Mouse (Mus musculus): Measurements from ENCODE around the gene AC109138.7.

The AC109138.7 gene

DNA sequence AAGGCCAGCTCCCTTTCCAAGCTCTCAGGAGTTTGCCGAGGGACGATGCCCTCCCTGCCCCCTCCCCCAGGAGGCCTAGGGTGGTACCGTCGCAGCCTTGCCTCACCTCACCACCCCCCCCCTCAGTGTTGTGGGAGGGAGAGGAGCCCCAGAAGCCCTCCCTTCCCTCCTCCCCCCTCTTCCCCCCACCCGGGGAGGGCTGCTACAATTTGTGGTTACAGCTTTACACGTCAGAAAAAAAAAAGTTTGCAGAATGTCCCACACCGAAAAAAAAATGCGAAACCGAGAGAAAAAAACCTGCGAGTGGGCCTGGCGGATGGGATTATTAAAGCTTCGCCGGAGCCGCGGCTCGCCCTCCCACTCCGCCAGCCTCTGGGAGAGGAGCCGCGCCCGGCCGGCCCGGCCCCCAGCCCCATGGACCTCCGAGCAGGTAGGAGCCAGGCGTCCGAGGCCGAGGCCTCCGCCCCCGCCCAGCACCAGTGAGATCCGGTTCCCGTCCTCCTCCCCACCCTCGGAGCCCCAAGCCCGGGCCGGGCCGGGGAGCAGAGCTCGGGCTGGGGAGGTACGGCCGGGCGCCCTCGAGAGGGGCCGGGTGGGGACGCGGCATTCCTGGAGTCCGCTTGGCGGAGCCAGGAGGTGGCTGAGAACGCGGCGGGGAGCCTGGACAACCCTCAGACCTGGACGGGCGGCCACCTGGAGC lies at the start of gene AC109138.7, which contains the start of gene Clcf1:
TSS of gene AC109138.7 (plus strand) at position 287 of the 700 bp plus-strand sequence.
TSS of gene Clcf1 (plus strand) at position 168 of the 700 bp plus-strand sequence.
- DNase-seq (ENCODE audit: low spot score in 2 of 2), result peak; percentile 61 to 80

DNA sequence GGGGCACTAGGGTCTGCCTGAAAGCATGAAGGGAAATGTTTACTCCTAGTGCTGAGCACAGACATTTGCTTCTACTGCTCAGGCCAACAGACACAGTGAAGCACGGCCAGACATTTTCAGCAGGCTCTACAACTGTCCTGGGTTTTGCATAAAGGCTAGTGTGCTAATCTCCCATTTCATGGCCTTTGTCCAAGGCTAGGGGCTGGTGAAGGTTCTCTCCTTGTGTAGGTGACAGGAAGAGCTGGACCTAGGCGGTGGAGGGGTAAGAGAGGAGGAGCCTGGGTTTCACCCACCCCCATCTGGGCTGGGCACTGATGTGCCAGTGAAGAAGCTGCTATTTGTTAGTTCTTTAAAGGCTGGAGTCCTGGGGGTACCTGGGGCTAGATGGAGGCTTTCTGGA lies 49.4 kb upstream of the AC109138.7 start:
- no peak for DNase-seq (ENCODE audit: low spot score in 2 of 2)

DNA sequence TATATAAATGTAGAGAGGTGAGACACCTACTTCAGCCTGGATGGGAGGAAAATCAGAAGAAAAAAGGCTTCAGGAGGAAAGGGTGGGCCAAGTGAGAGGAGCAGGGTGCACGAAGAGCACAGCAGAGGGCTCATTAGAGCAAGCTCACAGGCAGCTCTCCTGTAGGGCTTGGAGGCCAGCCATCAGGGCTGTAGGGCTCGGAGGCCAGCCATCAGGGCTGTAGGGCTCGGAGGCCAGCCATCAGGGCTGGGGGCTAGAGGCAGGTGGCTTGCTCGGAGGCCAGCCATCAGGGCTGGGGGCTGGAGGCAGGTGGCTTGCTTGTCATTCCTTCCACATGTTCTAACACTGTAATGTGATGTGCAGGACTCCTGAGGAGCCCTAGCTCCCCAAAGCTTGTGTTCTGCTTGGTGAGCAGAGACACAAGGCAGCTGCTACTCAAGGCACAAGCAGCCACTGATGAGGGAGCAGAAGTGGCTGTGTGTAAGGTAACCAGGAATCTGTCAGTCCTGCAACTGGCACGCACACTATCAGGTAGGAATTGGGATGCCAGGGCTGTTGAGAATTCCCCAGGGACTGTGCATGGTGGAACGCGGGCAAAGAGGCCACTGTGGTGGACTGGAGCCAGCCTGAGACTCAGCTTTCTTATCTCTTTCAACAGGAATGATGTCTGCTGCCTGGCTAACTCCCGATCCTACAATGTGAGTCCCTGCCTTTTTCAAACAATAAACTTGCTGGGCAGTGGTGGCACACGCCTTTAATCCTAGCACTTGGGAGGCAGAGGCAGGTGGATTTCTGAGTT lies 47.3 kb upstream of the AC109138.7 start:
- no peak for DNase-seq (ENCODE audit: low spot score in 2 of 2)

DNA sequence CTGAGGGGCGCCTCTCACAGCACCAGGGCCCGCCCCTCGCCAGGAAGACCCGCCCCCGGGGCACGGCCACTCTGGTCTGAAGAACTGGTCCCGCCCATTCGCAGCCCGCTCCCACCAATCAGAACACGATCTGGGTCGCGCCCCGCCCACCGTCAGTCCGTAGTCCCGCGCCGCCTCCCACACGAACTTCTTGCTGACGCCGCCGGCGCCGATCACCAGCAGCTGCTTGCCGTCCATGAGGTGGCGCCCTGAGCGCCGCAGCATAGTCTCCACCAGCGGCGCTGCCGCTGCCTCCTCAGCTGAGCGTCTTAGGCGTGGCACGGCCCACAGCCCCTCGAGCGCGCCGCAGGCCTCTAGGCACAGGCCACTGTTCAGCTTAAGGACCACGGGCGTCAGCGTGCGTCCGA lies 44.8 kb upstream of the AC109138.7 start:
- peak; percentile 99 for DNase-seq (ENCODE audit: low spot score in 2 of 2)

DNA sequence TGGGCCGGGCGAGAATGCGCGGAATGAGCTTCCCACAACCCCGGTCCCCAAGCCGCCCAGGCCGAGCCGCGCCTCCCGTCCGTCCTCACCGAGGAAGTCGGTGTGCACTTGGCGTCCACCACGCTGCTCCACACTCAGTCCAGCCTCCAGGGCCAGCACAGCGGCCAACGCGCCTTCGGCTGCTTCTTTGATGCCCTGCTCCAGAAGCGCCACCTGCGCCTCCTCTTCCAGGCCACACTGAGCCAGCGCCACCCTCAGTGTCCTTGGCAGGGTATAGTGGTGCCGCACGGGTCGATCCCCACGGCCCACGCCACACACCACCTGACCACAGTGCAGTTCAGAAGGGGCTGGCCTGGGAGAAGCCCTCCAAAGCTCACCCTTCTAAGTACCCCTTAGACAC lies 44.3 kb upstream of the AC109138.7 start:
- no peak for DNase-seq (ENCODE audit: low spot score in 2 of 2)

DNA sequence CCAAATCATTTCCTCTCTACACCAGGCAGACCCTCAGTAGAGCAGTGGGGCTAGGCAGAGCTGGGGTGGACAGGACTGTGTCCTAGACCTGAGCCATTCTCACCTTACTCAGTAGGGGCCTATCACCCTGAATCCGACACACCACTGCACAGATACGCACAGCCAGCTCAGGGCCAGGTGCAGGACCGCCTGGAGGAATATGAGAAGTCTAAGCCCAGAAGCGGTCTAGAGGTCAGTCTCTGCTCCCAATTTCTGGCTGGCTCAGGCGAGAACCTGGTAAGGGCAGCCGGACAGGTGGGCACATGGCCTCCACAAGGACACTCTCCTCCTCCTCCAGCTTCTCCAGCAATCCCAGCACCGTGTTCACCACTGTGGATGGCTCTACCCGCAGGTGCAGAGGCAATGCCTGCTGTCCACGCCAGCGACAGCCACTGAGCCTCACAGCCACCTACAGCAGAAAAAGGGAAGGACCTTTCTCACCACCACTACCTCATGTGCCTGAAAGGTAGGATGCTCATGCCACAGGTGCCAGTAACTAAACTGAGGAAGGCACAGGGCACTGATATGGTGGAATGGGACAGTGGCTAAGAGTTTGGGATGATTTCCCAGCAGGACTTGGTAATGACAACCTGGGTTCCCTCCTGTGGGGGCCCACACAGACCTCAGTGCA lies 43.3 kb upstream of the AC109138.7 start:
- no peak for DNase-seq (ENCODE audit: low spot score in 2 of 2)

DNA sequence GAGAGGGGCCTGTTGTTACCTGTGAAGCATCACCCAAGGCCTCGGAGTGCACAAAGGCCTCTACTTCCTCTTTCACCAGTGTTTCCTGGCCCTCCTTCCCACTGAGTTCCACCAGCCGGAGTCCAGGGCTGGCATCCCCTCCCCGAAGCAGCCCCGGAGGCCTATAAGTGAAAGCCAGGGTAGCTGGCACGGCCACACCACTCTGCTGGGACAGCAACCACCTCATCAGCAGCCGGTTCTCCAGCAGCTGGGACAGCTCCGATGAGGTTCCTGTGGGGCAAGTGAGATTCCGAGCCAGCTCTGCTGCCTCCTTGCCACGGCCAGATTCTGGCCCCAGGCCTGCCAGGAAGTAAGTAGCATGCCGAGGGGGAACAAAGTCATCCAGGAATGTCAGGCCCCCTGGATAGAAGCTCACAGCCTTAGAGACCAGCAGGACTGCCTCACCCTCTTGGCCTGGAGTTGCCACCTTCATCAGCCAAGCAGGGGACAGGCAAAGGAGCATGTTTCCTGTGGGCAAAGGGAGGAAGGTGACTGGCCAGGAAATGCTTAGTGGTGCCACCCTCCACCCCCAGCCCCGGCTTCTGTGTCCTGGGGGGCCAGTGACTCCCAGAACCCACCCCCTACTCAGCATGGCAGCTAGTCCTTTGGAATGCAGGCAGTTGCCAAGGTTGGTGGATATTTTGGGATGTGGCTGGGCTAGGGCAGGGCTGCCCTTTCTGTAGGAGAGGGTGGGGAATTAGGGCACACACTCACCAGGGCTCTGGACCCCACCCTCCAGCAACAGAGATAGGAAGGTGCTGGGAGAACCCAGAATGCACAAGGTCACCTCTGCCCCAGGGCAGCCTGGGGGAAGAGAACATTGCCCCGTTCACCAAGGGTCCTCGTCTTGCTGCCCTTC lies 42.5 kb upstream of the AC109138.7 start:
- peak in 1 of 2 experiments; percentile 27 for DNase-seq (ENCODE audit: low spot score in 2 of 2)

DNA sequence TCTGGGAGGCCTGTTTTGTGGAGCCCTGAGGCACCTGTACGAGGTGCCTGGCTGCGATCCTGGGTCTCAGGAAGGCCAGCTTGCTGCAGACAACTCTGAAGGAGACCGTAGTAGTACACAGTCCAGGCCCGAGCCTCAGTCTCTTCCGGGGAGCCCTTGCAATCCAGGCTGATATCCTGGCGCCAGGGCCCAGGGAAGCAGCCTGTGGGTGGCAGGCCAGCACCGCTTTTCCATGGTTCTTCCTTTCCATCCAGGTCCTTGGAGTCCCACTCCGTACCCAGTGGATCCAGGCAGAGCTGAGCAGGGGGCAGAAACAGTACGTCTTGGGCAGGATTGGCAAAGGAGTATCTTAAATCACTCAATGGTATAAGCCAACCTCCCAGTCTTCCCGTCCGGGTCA lies 41.2 kb upstream of the AC109138.7 start:
- no peak for DNase-seq (ENCODE audit: low spot score in 2 of 2)

DNA sequence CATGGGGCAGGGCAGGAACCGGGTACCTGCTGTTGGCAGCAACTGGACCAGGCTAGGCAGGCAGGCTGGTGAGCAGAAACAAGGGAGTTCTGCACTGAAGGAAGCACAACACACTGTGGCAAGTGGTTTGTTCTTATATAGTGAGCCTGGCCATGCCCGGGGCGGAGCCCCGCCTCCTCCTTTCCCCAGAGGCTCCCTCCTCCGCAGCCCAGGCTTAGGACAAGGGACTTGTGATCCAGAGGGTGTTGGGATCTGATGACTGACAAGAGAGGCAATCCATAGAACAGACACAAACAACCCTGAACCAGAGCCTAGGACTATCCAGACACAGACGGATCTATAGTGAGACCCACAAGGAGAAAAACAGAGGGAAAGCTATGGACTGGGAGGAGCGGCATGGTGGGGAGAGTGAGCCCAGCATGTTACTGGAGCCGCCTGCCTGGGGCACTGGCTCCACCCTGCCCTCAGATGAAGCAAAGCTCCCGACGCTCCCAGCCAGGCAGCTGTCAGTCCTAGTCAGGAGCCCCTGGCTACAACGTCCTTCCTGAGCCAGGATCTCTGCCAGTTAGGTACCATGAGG lies 38.7 kb upstream of the AC109138.7 start, which contains the start of gene Carns1:
TSS of gene Carns1 (minus strand) at position 112 of the 580 bp plus-strand sequence.
- DNase-seq (ENCODE audit: low spot score in 2 of 2), result no peak

DNA sequence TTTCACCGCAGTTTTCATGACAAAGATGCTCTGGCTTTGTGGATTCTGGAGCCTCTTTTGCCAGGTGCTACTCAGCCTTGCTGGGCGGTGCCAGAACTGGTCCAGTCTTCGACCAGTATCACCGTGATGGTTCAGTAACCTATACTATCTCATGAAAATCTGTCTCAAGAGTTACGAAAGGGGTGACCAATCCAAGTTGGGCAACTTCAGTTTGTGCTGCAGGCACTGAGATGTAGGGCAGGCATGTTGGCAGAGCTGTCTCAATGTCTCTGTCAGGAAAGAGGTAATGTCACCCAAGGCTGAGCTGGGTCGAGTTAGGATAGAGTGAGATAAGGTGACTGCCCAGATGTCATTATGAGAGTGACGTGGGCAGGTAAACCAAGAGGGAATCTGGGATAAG lies 33.7 kb upstream of the AC109138.7 start:
- DNase-seq (ENCODE audit: low spot score in 2 of 2), result no peak

DNA sequence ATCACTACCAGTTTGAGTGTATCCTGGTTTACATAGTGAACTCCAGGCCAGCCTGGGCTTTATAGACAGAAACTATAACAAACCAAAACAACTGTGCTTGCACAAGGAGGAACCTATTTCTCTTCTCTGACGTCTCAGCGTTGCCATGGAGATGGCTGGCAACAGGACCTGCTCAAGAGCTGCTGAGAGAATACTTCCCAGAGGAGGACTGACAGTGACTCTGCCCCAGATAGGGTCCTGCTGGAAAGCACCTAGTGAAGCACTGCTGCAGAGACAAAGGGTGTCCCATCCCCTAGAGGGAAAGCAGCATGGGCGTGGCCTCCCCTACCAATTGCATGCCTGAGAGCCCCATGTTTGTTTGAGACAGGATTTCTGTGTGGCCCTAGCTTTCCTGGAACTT lies 32.3 kb upstream of the AC109138.7 start:
- DNase-seq (ENCODE audit: low spot score in 2 of 2), result peak in 1 of 2 experiments; percentile 73

DNA sequence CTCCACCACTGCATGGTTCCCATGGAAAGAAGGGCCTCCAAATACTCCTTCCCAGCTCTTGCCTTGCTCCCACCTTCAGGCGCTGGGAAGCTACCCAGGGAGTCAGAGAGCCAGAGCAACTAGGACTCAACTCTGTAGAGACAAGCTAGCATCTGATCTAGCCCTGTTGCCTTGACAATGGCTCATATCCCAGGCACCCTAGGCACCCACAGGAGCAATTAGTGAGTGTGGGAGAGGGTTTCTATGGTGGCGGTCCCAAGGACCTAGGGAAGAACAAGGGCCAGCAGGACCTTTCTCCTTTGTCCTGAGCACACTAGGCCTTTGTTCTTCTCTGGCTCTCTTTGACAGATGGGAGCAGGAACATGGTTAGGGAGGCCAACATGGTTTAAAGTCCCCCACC lies 30.5 kb upstream of the AC109138.7 start:
- no peak for DNase-seq (ENCODE audit: low spot score in 2 of 2)

DNA sequence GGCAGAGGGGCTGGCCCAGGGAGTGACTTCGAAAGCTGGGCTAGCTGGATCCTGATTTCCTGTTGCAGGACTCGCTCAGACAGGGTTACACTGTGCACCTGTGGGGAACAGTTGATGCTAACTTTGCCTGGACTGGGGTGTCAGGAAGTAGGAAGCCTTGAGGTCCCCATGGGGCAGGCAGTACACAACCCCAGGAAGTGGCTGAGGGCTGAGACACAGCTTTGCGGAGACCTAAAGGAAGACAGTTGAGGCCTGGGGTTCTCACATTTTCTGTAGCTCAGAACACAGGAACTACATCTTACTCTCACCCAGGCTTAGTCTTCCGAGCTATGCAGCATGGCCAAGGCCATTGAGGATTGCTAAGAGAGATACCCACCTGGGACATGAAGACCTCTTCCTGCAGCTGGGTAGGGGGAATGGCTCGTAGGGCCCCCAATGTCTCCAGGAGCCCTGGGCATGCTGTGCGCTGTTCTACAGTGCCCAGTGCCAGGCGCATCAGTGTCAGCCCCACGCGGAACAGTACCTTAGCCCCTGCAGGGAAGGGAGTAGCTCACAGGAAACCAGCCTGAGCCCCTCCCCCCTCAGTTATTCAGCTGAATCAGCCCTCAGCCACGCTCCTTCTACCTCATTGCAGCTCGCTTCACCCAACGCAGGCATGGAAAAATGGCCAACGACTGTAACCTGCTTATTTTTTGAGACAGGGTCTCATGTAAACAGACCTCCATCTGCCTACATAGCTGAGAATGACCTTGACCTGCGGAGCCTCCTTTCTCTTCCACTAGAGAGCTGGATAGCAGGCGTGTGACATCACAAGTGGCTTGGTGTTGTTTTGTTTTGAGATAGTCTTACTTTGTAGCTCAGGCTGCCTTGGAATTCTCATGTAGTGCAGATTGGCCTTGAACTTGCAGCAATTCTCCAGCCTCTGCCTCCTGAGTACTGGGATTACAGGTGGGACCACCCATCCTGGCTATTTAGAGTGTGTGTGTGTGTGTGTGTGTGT lies 28.9 kb upstream of the AC109138.7 start:
- peak in 1 of 2 experiments; percentile 75 for DNase-seq (ENCODE audit: low spot score in 2 of 2)

DNA sequence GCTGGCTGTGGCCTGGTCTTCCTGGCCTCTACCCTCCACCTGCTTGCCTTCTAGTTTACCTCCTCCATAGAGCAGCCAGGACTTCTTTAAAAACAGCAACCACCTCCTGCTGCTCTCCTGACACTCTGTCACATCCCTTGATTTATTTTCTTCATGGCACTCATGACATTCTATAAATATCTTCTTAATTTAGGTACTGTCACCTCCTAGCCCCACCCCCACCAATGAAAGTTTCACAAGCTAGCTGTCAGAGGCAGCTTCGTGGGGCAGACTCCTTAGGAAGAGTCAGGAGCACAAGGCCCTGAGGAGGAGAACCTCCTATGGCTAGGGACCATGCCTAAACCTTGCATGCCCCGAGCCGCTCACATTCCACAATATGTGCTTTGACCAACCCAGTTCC lies 26.9 kb upstream of the AC109138.7 start:
- no peak for DNase-seq (ENCODE audit: low spot score in 2 of 2)

DNA sequence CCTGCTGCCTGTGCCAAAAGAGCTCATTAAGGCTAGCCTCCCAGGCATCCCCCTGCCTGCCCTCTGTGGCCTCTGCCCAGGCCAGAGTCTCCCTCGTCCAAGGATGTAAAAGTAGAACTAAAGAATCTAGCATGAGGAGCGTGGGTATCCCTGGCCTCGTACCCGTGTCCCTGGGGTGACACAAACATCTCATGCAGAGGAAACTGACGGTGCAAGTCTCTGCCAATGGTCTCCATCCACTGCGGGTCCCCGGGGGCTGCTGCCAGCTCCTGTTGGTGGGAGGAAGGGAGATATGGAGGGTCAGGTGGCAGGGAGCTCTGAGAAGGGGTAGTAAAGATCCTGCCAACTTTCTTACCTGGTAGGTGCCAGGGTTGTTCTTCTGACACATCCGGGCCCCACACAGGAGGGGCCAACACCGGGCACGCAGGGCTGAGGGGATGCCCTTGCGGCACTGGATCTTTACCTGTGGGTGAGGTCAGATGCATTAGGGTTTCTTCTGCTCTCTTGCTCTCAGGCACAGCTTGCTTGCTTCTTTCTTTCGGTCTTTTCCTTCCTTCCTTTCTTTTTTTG lies 25.0 kb upstream of the AC109138.7 start:
- DNase-seq (ENCODE audit: low spot score in 2 of 2), result no peak

DNA sequence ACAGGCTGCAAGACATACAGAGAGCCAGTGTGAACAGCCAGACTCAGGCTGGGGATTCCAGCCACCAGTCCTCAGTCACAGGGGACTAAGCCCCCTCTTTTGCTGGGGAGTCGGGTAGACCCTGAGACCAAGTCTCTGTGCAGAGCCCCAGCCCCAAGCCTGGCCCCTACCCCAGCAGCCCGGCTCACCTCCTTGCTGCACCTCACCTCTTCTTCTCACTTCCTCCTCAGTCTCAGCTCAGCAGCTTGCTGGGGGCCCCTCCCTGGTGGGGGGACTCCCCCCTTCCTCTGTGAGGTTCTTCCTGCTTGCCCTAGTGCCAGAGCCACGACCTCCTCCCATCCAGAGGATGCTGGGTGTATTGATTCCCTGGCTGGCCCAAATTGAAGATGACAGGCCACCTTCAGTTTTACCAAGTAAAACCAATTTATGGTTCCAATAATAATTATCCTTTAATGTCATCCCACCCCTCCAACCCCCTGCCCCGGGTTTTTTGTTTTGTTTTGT lies 23.3 kb upstream of the AC109138.7 start, which contains the start of gene Tbc1d10c:
TSS of gene Tbc1d10c (minus strand) at position 454 of the 504 bp plus-strand sequence.
- peak in 1 of 2 experiments; percentile 81 for DNase-seq (ENCODE audit: low spot score in 2 of 2)

DNA sequence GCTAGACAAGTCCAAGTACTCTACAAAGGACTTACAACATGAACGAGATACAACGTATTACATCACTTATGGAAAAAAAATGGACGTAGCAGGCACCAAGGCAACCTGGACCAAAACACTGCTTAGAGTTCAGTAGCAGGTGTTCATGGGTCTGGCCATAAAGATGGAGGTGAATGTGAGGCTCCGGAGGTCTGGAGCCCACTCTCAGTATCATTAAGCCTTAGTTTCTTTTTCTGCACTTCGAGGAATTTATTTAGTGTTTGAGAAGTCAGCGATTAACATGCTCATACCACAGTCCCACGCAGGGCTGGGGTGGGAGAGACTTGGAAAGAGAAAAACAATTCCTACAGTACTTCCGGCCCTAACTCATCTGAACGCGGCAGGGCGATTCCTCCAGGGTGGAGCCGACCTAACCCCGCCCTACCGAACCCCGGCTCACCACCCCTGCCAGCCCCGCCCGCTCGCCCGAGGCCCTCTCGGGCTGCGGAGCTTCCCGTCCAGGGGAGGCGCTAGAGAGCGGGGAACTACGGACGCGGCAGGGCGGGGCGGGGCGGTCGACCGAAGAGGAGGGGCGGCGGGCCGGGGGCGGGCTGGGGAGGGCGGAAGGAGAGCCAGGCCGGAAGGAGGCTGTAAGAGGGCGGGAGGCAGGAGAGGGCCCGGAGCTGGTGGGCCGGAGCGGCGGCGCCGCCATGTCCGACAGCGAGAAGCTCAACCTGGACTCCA lies 22.5 kb upstream of the AC109138.7 start, which contains the start of gene Ppp1ca:
TSS of gene Ppp1ca (plus strand) at position 538 of the 723 bp plus-strand sequence.
- DNase-seq (ENCODE audit: low spot score in 2 of 2), result peak; percentile 97 to 99

Measured in spleen, postnatal 10 days (tissue).